Mouse (Mus musculus) lung, embryonic 14.5 days (tissue): ENCODE data around the gene Nol12. TPM values are rescaled to one million over a fixed set of nuclear protein-coding genes. Genes with fewer than 3 reads are reported as not detected.

ENCODE experiments used
- ATAC-seq: fragments of 200-750 bp; cut with Nextera tagmentation; 2 replicates; pipeline ENCODE4 v1.8.0; 2017; ENCODE audit warnings: mild to moderate bottlenecking, moderate TSS enrichment, moderate library complexity; ENCODE audit not compliant: insufficient read depth
- DNase-seq: peaks from one replicate; pipeline ENCODE4 v3.0.0-alpha.2; 2015
- H3K27ac ChIP-seq: fragments of 300-500 bp; sonication (generic); 2 replicates; pipeline ENCODE4 v1.5.1; 2014; ENCODE audit warnings: low read depth, mild to moderate bottlenecking, moderate library complexity
- H3K27me3 ChIP-seq: fragments of 300-500 bp; sonication (generic); 2 replicates; pipeline ENCODE4 v1.6.1; 2014; ENCODE audit warnings: low read length, control low read depth; ENCODE audit not compliant: insufficient read depth
- H3K36me3 ChIP-seq: fragments of 300-500 bp; sonication (generic); 2 replicates; pipeline ENCODE4 v1.6.1; 2014; ENCODE audit warnings: control low read depth; ENCODE audit not compliant: insufficient read depth
- H3K4me1 ChIP-seq: fragments of 300-500 bp; sonication (generic); 2 replicates; pipeline ENCODE4 v1.6.1; 2014; ENCODE audit warnings: antibody characterized with exemption, control low read depth; ENCODE audit not compliant: insufficient read depth
- H3K4me2 ChIP-seq: fragments of 300-500 bp; sonication (generic); 2 replicates; pipeline ENCODE4 v1.6.1; 2014; ENCODE audit warnings: mild to moderate bottlenecking
- H3K4me3 ChIP-seq: fragments of 300-500 bp; sonication (generic); 2 replicates; pipeline ENCODE4 v1.5.1; 2014; ENCODE audit warnings: low read depth, low read length
- H3K9ac ChIP-seq: fragments of 300-500 bp; sonication (generic); 2 replicates; pipeline ENCODE4 v1.6.1; 2014
- H3K9me3 ChIP-seq: fragments of 300-500 bp; sonication (generic); 2 replicates; pipeline ENCODE4 v1.6.1; 2016; ENCODE audit warnings: low read depth, low read length, control low read depth
- CTCF ChIP-seq: IDR thresholded peaks from 2 replicates; pipeline ENCODE4 v1.5.1; 2016; ENCODE audit warnings: antibody characterized with exemption, low read depth
- WGBS: fragments of 180-500 bp; shearing (Covaris S2); extraction: QIAGEN DNeasy Blood & Tissue Kit; methylation state at CpG from one replicate; pipeline ENCODE4 v1.1.7; 2014; 5-methylcytosine and 5-hydroxymethylcytosine counted together
- microRNA-seq: library from miRNA; unstranded; fragments of <30 nt; microRNA quantifications from one replicate; pipeline ENCODE4, GENCODE M21; 2016; ENCODE audit warnings: borderline number of aligned reads
- polyA plus RNA-seq: library from polyadenylated mRNA; unstranded; fragments of >200 nt; fragmentation: Nextera tagmentation; extraction: Ambion mirVana; gene quantifications from 2 replicates; pipeline ENCODE4 v1.2.1, GENCODE M21; 2014

Gene Nol12
- polyA plus RNA-seq, 1 experiment from 2014 or later = 57.4 TPM

DNA sequence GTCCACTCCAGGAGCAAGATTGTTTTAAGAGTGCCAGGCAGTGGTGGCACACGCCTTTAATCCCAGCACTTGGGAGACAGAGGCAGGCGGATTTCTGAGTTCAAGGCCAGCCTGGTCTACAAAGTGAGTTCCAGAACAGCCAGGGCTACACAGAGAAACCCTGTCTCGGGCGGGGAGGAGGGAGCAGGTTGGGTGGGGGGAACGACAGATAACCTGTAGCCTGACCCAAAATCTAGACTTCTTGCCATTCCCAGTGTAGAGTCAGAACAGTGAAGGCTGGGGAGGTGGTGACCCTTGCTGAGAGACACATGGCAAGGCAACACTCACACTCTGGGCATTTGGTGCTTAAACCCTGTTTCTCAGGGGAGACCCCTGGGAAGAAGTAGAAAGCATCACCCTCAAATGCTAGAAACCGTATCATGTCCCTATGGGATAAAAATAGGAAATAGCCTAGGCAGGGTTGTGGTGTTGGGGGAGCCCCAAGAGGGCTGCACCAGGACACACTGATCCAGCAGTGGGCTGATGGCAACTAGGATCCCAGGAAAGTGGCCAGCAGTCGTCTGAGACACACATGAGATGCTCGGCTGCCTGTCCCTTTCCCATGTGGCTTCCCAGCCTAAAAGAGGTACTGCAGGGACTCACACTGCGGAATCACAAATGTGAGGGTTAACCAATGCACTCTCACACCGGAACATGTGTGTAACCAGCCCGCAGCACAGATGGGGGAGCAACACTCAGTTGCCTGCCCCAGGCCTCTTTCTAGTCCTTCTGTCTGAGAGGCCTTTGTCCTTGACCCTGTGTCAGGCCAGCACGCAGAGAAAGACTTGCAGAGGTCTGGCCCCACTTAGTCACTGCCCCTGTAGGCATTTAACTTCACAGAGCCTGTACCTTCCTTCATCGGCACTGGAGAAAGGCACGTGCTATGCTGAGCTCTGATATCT lies 54.7 kb downstream of the Nol12 start:
- no peak overlapping the region for H3K4me2 ChIP-seq
- peaks cover 7% of the 10 kb centered on the region; the same call in 1 of the 2 replicates for H3K4me1 ChIP-seq
- no peak overlapping the region for H3K27ac ChIP-seq
- DNase-seq = no peak
- TF ChIP-seq CTCF = no peak
- no peak overlapping the region for H3K9ac ChIP-seq
- peaks cover 69% of the 10 kb centered on the region for H3K36me3 ChIP-seq
- H3K9me3 ChIP-seq = no peaks in the 10 kb centered on the region
- WGBS = 86% methylated on average over 14 of the region's 14 CpGs
- H3K27me3 ChIP-seq = no peaks in the 10 kb centered on the region
- ATAC-seq = no peak
- H3K4me3 ChIP-seq = no peak overlapping the region

GRCm38 (mm10) chr15:78990093-78990463 lies 55.3 kb downstream of the Nol12 start:
- Histone ChIP-seq H3K9me3 (no peaks in the 10 kb centered on the region), H3K36me3 (peaks cover 76% of the 10 kb centered on the region), H3K4me1 (0 out of 2 replicates have a peak, but pooled peaks cover 5% of the 10 kb centered on the region), H3K27me3 (no peaks in the 10 kb centered on the region), H3K27ac (no peak overlapping the region), H3K9ac (no peak overlapping the region), H3K4me2 (no peak overlapping the region), H3K4me3 (no peak overlapping the region)
- 92% methylated on average over 9 of the region's 9 CpGs for WGBS
- ATAC-seq = no peak
- TF ChIP-seq CTCF = no peak
- DNase-seq = no peak

DNA sequence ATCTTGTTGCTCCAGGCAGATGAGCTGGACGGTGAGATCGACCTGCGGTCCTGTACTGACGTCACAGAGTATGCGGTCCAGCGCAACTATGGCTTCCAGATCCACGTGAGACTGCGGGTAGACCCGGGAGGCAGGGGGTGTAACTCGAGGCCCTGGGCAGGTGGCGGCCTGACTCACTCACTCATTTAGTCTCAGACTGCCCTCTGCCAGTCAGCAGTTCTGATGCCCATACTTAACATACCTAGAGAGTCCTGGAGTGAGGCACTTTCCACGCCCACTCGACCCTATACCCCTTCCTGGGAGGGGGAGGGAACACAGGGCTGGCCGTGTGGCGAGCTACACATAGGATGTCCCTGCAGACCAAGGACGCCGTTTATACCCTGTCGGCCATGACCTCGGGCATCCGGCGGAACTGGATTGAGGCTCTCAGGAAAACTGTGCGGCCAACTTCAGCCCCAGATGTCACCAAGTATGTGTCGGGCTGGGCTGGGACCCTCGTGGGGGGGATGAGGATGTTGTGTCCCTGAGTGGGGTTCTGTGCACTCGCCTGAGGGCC lies 56.3 kb downstream of the Nol12 start:
- H3K9ac ChIP-seq = no peak overlapping the region
- ATAC-seq (no peak), DNase-seq (no peak)
- H3K4me3 ChIP-seq = no peak overlapping the region
- no peaks in the 10 kb centered on the region for H3K9me3 ChIP-seq
- no peak overlapping the region for H3K27ac ChIP-seq
- TF ChIP-seq CTCF = no peak
- peaks cover 81% of the 10 kb centered on the region for H3K36me3 ChIP-seq
- 0 out of 2 replicates have a peak, but pooled peaks cover 5% of the 10 kb centered on the region for H3K4me1 ChIP-seq
- WGBS = 89% methylated on average over 25 of the region's 25 CpGs
- H3K27me3 ChIP-seq = no peaks in the 10 kb centered on the region
- H3K4me2 ChIP-seq = no peak overlapping the region

DNA sequence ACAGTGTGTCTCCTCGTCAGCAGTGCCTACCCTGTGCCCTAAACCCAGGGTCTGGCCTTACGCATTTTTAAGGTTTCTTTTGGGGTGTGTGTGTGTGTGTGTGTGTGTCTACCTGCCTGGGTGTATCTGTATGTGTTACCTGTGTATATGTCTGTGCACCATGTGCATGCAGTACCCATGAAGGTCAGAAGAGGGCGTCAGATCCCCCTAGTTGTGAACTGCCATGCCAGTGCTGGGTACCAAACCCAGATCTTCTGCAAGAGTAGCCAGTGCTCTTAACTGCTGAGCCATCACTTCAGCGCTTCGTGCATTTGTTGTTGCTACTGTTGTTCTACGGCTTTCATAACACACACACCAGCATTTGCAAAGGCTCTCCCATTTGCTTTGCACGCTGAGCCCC lies 57.5 kb downstream of the Nol12 start:
- Histone ChIP-seq H3K27ac (no peak overlapping the region), H3K4me2 (no peak overlapping the region), H3K4me3 (no peak overlapping the region), H3K4me1 (0 out of 2 replicates have a peak, but pooled peaks cover 5% of the 10 kb centered on the region), H3K36me3 (peaks cover 89% of the 10 kb centered on the region), H3K9me3 (no peaks in the 10 kb centered on the region), H3K27me3 (no peaks in the 10 kb centered on the region), H3K9ac (no peak overlapping the region)
- ATAC-seq = no peak
- peak; percentile 35 for TF ChIP-seq CTCF
- DNase-seq = no peak
- 91% methylated on average over 7 of the region's 7 CpGs for WGBS

GRCm38 (mm10) chr15:78992925-78993324 lies 58.2 kb downstream of the Nol12 start:
- WGBS = 95% methylated on average over 24 of the region's 24 CpGs
- no peak overlapping the region for H3K27ac ChIP-seq
- no peak for DNase-seq

More at GRCm38 (mm10) chr15:78992925-78993324, 58.2 kb downstream of the Nol12 start:
- Histone ChIP-seq H3K4me1 (0 out of 2 replicates have a peak, but pooled peaks cover 5% of the 10 kb centered on the region), H3K27me3 (no peaks in the 10 kb centered on the region), H3K36me3 (peaks cover 90% of the 10 kb centered on the region), H3K9ac (no peak overlapping the region), H3K4me2 (no peak overlapping the region), H3K4me3 (no peak overlapping the region), H3K9me3 (no peaks in the 10 kb centered on the region)
- ATAC-seq = no peak
- no peak for TF ChIP-seq CTCF

Small RNAs within 50 kb of the gene (microRNA-seq; reads per million reads assigned to microRNA genes)
- not detected for gene Mir6955

Other genes starting within 250 kb of the Nol12 start
- gene Elfn2, start 216.2 kb upstream of the Nol12 start, polyA plus RNA-seq = 0.03 and 0.08 TPM in 2 replicates
- gene Mfng, start 161.5 kb upstream of the Nol12 start, polyA plus RNA-seq = 28.7 and 34.3 TPM in 2 replicates
- gene Card10, start 131.9 kb upstream of the Nol12 start, polyA plus RNA-seq = 7.8 and 8.5 TPM in 2 replicates
- gene Cdc42ep1, start 92.3 kb upstream of the Nol12 start, polyA plus RNA-seq = 93.2 and 101 TPM in 2 replicates
- 0.34 TPM in 1 of 2 replicates, not detected in the other for gene Lgals2, start 79.4 kb upstream of the Nol12 start, polyA plus RNA-seq
- gene Gga1, start 57.7 kb upstream of the Nol12 start, polyA plus RNA-seq = 50.9 and 57.0 TPM in 2 replicates
- 0.18 and 0.70 TPM in 2 replicates for gene Gm49510, start 35.3 kb upstream of the Nol12 start, polyA plus RNA-seq
- gene Sh3bp1, start 35.2 kb upstream of the Nol12 start, polyA plus RNA-seq = 43.5 and 43.9 TPM in 2 replicates
- 17.9 and 21.9 TPM in 2 replicates for gene Pdxp, start 21.0 kb upstream of the Nol12 start, polyA plus RNA-seq
- 799 and 855 TPM in 2 replicates for gene Lgals1, start 8.2 kb upstream of the Nol12 start, polyA plus RNA-seq
- gene Triobp, start 12.8 kb downstream of the Nol12 start, polyA plus RNA-seq = 47.5 and 49.2 TPM in 2 replicates
- 201 and 209 TPM in 2 replicates for gene H1f0, start 93.5 kb downstream of the Nol12 start, polyA plus RNA-seq
- gene Galr3, start 107.0 kb downstream of the Nol12 start, polyA plus RNA-seq = not detected in 2 replicates
- gene Ankrd54, start 128.0 kb downstream of the Nol12 start, polyA plus RNA-seq = 54.4 and 55.4 TPM in 2 replicates
- gene Eif3l, start 140.2 kb downstream of the Nol12 start, polyA plus RNA-seq = 243 and 249 TPM in 2 replicates
- 7.5 and 9.0 TPM in 2 replicates for gene Micall1, start 174.0 kb downstream of the Nol12 start, polyA plus RNA-seq
- 315 and 325 TPM in 2 replicates for gene Polr2f, start 206.1 kb downstream of the Nol12 start, polyA plus RNA-seq
- gene 1700088E04Rik, start 206.3 kb downstream of the Nol12 start, polyA plus RNA-seq = 6.0 and 7.1 TPM in 2 replicates
- 0.37 and 0.79 TPM in 2 replicates for gene Sox10, start 230.3 kb downstream of the Nol12 start, polyA plus RNA-seq